Mouse (Mus musculus) cerebellum, postnatal 36 days (tissue): ENCODE results near the gene Acat2.
"Not testable (repeated sequence)": the region's sequence is repeated elsewhere in the genome, so short reads cannot be mapped to it uniquely, and the experiment has no call there.

Source experiments
- DNase-seq, 2 experiments: peaks; one replicate each; pipeline ENCODE4 v3.0.0; 2021 to 2022; ENCODE audit warnings: mixed read lengths in 2 of 2

The Acat2 gene

DNA sequence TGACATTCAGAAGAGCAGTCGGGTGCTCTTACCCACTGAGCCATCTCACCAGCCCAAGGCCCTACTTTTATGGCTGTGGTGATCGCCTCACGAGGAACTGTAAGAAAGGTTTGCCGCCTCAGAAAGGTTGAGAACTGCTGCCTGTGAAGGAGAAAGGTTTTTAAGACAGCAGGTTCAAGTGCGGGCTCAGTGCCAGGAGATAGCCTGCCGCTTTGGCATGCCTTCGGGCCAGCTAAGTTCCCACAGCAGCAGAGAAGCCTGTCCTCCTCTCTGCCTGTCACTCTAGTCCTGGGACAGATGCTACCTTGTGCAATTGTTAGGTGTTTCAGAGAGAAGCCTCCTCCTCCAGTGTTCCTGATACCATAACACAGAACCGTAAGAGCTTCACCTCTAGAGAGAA, 3.9 kb downstream of the Acat2 start:
- DNase-seq = peak in 1 of 2 experiments; percentile 10

DNA sequence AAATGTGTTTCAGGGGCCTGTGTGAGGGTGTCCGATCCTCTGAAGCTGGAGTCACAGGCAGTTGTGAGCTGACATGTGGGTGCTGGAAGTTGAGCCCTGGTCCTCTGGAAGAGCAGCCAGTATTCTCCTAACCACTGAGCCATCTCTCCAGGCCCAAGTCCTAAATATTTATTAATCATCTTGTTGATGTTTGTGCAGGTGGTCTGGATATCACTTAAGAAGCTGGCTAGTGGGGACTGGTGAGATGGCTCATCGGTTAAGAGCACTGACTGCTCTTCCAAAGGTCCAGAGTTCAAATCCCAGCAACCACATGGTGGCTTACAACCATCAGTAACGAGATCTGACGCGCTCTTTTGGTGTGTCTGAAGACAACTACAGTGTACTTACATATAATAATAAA, 10.9 kb downstream of the Acat2 start:
- no peak for DNase-seq

DNA sequence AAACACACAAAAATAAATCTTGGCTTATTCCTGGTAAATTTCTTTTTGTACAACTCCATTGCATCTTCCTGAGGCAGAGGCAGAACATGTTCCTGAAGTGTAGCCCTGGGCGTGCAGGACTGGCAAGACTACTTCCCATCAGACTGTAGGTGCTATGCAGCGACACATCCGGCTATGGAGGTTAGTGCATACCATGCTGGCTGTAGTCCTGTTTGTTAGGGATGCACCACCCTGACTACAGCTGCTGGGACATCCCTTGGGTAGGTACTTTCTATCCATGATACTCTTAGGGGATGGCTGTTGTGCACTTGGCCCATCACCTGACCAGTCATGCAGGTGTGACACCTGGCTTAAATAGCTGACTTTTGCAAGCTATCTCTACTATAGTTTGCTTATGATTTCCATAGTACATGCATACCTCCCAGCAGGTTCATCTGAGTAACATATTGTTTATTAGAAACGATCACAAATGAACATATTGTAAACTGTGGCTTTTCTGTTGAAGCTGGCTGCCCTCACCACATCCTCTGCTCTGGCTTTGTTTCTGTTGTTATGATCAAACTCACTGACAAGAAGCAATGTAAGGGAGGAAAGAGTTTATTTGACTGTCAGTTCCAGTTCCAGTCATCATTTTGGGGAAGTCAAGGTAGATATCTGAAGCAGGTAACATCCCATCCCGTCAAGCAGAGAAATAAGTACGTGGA, 17.9 kb downstream of the Acat2 start:
- no peak for DNase-seq

DNA sequence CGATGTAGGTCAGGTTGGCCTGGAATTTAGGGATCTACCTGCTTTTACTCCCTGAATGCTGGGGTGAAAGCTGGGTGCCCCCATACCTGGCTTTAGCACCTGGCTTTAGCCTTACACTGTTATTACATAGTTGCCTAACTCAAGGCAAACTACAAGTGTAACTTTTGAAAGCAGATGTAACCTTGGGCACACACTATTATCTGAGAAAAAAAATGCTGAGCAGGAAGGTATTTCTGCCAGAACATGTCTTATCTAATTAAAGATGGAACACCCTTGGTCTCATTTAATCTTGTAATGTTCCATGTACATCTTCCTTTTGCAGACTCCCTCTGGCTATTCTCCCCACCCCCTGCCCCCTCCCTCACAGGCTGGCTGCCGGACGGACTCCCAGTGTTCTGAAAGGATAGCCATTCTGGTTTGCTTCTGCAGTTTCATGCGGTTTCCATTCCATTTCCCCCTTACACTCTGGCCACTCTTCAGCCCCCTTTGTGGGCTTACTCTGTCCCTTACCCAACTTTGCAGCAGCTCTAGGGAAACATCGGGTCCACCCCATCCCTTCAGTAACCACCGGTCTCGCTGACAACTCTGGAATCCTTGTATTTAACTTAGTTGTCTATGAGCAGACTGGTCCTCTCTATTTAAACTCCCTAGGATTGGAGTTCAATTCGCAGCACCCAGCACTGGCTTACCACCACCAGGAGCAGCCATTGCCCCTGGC, 18.8 kb downstream of the Acat2 start:
- no peak for DNase-seq

DNA sequence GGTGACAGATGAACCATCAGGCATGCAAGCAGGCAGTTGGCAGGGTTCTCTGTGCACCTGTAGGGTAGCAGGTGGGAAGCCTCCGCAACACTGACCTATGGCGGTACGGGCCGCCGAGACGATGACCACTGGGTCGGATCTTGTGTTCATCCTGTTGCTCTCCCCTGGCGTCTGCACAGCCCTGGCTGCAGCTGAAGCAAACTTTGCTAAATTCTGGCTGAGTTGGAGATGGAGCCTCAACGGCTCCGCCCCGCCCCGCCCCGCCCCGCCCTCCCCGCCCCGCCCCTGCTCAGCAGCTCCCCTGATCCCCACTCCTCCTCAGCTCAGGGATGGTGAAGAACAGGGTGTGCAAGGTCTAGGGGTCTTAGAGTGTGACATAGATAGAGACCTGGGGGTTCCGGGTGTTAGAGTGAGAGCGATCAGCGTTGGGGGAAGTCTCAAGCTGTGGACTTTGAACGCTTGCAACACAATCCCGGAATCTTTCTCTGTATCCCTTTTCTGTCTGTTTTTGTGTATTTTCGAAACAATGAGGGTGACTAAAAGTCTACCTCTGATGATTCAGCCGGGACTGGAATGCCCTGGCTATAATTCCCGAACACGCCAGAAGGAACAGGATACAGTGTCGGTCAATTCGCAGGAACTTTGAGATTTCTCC, 20.3 kb downstream of the Acat2 start, which contains the start of gene Acat3:
Gene Acat3 (minus strand): TSS at position 450 of the 655 bp plus-strand sequence.
- DNase-seq = peak; percentile 48 to 53

DNA sequence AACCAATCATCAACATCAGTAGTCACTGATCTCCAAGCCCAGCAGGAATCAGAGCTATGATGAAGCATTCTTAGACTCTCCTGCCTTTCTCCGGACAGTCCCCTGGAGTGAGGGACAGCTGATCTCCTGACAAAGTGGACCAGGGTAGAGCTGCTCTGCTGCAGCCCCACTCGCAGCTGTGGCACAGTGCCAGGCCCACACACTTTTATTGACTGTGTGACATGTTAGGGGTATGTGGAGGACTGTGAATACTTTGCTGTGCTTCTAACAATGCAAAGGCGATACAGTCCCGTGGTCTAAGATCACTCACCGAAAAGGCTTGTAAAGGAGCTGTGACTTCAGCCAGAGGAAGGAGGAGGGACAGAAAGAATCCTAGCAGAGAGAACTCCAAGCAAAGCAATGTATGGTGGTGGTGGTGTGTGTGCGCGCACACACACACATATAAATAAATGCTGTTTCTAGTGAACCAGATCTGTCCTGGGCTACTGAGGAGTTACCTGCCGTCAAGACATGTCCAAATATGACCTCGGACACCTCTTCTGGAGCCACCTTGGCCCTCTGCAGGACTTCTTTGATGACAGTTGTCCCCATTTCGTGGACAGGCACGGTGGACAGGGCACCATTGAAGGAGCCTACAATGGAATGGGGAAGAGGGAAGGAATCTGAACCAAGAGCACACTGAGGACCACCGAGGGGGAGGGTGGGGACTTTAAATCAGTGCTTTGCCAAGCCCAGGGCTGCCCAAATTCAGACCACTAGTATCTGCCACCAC, 21.0 kb downstream of the Acat2 start:
- DNase-seq = not testable (repeated sequence)

DNA sequence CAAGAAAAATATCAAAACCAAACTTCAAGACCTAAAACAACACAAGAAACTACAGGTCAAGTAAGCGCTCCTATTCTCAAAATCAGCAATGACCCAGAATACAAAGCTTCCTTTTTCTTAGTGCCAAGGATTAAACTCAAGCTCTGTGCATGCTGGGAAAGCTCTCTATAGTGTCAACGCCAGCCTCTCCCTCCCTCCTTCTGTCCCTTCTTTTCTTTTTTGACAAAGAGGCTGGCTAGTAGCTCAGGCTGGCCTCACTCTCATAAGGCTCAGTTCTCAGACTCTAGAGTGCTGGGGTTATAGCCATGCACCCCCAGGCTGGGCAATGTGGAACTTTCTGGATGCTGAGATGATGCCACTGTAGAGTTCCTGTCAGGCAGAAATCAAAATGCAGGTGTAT, 22.5 kb downstream of the Acat2 start:
- DNase-seq = no peak

DNA sequence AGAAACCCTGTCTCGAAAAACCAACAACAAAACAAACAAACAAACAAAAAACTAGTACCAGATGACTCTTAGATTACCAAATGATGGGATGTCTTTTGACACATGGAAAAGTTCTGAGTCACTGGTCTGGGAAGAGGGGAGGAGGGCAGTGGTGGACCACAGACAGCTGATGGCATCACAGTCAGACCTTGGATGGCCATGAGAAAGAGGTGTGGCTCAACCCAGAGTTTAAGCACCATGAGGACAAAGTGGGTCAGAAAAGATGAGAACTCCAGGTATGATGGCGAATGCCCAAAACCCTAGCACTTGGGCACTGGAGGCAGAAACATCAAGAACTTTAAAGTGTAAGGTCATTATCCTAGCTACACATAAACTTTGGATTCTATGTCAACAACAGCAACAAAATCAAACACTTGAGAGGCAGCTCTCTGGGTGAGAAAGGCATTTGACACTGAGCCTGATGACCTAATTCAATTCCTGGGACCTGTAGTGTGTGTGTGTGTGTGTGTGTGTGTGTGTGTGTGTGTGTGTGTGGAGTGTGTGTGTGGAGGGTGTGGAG, 23.1 kb downstream of the Acat2 start:
- no peak for DNase-seq

DNA sequence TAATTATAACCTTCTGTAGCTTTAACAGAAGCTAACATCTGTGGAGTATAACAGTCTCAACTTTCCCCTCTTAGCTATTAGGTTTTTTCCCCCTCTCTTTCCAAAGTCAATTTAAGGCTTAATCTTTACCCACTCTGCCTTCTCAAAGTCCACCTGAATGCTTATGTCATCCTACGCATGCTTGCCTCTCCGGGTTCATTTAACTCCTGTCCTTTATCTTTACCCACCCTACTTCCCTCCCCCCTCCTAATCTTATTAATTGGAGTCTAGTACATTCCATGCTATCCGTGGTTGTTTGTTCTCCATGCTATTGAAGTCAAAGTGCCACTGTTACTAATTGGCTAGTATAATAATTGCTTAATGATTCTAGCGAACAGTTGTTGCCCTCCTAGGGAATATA, 24.8 kb downstream of the Acat2 start:
- DNase-seq = no peak

DNA sequence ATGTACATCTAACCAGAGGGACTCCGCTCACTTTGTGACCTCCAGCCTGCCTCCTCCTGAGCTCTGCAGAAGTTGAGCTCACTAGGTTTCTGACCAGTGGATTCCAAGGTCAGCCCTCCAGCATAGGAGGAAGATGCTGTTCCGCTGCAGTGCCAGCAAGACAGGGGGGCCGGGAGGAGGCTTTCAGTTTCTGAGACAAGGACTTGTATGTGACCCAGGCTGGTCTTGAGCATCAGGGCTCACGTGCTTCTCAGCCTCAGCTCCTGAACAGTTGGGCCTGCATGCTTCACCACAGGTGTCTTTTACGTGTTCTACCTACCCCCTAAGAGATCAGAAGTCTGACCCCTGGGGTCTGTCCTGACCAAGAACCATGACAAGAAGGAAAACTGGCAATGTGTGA, 29.0 kb downstream of the Acat2 start:
- not testable (repeated sequence) for DNase-seq

DNA sequence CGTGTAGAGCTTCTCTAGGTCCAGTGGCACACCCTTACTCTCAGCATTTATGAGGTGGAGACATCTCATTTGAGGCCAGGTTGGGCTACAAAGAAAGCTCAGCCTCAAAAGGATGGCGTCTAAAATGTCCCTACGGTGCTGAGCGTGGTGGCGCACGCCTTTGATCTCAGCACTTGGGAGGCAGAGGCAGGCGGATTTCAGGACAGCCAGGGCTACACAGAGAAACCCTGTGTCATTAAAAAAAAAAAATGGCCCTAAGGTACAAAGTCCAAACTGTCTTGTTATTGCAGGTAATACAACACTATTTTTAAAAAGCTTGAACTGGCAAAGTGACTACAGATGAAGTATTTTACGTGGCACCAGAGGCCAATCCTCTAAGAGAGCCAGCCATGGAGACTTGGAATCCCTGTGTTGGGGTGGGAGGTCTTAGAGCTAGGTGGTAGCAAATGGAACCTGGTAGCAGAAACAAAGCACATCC, 34.8 kb downstream of the Acat2 start:
- DNase-seq = no peak

DNA sequence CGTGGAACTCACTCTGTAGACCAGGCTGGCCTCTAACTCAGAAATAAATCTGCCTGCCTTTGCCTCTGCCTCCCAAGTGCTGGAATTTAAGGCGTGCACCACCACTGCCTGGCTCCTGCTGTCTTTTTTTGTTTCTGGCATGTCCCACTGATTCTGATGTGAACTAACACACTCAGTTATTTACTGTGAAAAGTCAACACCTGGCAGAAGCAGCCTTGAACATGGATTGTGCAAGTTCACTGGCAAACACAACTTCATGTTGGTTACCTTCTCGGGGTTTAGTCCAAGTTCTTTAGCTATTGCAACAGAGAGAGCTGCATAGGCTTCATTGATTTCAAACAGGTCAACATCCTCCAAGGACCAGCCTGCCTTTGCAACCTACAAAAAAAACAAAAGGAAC, 35.5 kb downstream of the Acat2 start:
- no peak for DNase-seq

DNA sequence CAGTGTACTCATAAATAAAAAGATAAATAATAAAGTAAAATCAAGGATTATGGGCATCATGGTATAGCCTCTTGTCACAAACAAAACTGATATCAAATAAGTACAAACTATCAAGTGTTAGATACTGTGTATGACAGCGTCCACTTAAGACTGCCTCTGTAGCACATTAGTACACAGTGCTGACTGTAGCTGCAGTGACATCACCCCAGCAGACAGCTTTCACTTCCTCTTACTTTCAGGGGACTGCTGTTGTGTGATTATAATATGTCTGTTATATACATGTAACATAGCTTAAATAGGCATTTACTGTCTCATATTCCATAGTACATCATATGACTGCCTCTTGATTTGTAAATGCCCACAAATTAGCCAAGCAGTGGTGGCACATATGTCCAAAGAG, 39.5 kb downstream of the Acat2 start:
- no peak for DNase-seq

DNA sequence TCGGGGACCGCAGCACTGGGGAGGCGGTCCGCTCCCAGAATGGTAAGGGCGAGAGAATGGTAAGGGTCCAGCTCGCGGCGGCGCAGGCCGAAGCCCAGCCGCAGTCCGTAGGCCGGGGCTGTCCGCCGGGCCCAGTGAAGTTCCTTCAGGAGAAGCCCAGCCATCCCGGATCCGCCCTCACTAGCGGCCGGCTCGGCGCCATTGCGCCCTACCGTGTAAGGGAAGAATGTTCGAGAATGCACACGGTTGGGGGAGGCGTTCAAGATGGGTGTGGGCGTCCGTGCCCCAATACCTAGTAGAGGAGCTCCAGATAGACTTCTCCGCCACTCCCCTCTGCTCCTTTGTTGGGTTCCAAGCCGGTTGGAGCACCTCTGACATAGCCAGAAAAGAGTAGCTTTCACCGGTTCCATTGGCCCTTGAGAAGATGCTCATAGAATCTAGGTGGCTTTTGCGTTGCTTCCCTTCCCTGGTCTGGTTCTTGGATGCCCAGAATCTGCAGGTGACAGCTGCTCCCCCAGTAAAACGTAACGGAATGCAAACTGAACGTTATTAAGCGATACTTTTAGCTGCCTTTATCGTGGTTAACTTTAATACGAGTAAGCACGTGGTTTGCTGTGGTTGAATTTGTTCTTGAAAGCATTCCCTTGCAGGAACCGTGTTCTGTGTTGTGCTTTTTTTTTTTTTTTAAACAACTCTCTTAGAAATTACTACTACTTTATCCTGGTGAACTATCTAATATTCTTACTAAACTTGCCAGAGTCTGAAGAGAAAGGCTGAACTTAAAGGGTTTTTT, 43.8 kb downstream of the Acat2 start:
- DNase-seq = no peak

DNA sequence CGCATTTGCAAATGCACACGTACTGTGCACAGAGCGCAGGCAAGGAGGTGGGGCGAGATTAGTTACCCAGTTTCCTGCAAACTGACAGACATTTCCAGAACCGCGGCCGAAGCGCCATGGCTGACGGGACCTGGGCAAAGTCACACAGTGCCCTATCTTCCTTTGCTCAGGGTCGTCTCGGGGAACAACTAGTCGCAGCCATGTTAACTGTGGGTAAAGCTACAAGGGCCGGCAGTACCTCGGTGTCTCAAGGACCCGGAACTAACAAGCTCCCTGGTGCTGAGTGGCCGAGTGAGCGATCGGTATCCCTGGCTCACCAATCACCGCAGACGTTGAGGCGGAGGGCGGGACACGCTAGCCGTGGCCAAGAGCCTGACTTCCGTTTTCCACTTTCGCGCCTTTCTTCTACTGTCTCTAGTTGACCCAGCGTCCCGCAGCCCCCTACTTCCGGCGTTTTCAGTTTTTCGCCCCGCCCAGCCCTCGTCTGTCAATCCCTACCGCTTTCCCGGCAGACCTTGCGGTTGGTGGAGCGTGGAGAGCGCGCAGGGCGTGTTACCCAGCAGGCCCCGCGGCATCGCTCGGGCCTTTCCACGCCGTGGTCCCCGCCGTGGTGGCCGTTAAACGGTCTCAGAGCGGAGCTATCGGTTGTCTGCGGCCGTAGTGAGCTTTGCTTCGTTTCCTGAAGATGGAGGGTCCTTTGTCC, 44.5 kb downstream of the Acat2 start, which contains the start of gene Mrpl18:
Gene Mrpl18 (minus strand): TSS at position 465 of the 703 bp plus-strand sequence.
- DNase-seq = peak; percentile 98

DNA sequence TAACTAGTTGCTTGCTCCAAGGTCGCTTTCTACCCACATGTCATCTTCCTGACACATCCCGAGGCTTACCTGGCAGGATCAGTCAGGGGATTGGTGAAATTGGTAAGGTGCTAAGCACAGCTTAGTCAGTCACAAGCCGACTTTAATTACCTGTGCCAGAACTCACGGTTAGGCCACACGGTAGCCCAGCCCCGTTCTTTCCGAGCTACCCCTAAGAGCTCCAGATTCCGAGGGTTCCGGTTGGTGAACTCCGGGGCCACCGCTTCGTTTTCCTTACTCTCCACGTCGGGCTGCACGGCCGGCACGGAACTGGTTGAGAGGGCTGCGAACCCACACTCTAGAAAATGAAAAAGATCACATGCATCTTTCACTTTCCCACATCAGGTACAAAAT, 45.1 kb downstream of the Acat2 start, which contains the start of gene Tcp1:
Gene Tcp1 (plus strand): TSS at position 214 of the 393 bp plus-strand sequence.
- peak in 1 of 2 experiments; percentile 21 for DNase-seq

DNA sequence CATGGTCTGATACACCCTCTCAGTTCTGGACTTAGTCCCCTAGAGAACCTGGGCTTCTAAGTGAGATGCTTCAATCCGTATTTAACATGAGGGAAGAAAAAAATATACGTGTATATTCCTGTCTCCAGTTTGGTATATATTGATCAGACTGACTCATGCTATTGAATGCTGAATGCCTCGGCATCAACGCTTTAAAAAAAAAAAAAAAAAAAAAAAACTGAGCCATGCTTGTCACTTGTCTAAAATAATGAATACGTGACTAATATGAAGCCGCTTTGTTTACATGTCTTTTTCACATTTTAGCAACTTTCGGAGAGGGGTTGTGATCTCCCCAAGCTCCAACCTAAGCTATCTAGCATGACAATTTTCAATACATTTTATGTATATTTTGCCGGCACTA, 50.2 kb downstream of the Acat2 start:
- no peak for DNase-seq

DNA sequence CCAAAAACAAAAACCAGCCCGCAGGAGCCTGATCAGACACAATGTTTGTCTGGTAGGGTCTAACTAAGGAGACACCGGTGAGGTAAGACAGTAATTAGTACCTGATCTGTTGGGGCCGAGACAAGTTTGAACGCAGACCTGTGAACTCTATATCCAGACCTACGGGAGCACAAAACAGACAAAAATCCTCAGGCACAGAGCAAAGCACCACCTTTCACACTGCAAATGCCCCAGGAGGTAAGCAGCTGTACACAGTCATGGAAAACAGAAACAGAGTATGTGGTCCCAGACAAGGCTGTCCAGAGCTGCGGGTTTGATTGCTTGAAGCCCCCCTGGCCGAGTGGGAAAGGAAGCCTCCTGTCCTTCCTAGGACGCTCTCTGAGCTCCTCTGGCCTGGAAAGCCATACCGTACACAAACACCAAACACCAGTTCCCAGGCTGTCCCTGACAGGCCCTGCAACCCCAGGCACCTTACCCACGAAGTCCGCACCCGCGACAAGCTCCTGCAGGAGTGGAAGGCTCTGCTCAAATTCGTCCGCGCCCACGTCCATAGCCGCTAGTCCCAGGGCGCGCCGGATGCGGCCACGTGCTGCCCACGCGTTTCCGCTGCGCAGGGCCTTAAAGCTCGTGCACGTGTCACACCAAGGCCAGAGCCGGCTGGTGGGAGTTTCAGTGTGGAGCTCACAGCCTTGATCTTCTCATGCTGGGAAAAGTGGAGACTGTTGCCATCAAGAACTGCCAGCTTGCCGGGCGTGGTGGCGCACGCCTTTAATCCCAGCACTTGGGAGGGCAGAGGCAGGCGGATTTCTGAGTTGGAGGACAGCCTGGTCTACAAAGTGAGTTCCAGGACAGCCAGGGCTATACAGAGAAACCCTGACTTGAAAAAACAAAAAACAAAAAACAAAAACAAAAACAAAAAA, 50.9 kb downstream of the Acat2 start, which contains the start of gene Pnldc1:
Gene Pnldc1 (minus strand): TSS at position 870 of the 920 bp plus-strand sequence.
- no peak for DNase-seq

DNA sequence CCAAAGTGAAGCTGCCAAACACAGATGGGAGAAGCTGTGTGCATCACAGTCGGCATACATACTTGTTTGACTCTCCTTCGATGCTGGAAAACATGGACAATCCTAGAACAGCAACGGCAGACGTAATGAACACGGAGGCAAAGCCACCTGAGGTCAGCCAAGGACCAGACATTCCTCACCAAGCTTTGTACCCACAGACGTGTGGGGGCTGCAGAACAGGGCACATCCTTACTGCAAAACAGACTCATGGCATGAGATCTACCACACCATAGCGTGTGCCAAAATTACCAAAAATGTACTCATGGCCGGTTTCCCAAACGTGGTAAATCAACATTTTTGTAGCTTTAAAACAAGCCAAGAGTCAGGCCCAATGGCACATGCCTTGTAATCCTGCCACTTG, 54.1 kb downstream of the Acat2 start:
- no peak for DNase-seq

DNA sequence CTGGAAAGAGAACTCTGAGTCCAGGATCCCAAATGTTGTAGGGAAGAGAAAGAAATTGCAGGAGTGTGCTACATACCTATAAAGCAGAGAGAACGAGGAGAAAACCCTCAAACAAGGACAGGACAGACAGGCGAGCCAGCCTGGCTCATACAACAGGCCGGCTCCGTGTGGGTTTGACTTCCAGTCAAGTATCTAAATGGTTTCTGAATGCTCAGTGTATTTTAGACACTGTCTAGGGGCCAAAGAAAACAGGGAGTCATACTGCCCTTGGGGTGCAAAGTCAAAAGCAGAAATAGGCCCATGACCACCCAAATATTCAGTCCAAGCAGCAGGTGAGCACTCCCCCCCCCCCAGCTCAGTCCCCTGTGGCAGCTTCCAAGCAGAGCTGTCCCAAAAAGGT, 54.7 kb downstream of the Acat2 start:
- no peak for DNase-seq
